Mouse (Mus musculus): ENCODE data around the gene Max.

DNA sequence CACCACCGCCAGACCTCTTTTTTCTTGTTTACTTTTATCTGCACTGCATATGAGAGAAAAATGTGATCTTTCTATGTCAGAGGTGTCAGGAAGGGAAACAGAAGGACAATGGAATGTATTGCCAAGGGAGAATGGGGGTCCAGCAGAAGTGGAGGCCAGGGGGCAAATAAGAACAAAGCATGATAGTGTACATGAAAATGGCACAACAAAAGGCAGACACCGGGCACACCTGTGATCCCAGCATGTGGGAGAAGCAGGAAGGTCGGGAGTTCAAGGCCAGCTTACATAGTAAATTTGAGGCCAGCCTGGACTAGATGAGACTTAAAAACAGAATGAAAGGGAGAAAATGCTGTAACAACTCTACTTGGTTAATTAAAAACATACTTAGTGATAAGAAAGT, 43.1 kb downstream of the Max start:
- no peak for TF ChIP-seq ZC3H11A (IDR thresholded peaks at IDR 0.05; ENCODE audit: borderline replicate concordance, low read depth, low read length)
- TF ChIP-seq HCFC1 (IDR thresholded peaks at IDR 0.05; ENCODE audit: borderline replicate concordance, insufficient read depth, low read length) = no peak
- TF ChIP-seq ZNF384 (IDR thresholded peaks at IDR 0.05; ENCODE audit: low read depth, low read length) = no peak
